Mouse (Mus musculus) retina, postnatal 1 day (tissue): ENCODE measurements around the gene Map3k11.

Experiments used
- DNase-seq: peaks from one replicate; pipeline ENCODE4 v3.0.0-alpha.2; 2012

The Map3k11 gene

GRCm38 (mm10) chr19:5688200-5689087 lies at the start of gene Map3k11, which contains the start of gene Pcnx3:
Map3k11 (plus strand) TSS chr19:5688742.
Pcnx3 (minus strand) TSS chr19:5688908.
- DNase-seq = peak; percentile 99

GRCm38 (mm10) chr19:5640339-5640738 lies 48.2 kb upstream of the Map3k11 start:
- DNase-seq = no peak

GRCm38 (mm10) chr19:5641021-5641420 lies 47.5 kb upstream of the Map3k11 start:
- DNase-seq = no peak

- DNase-seq = no peak
Measured at GRCm38 (mm10) chr19:5641641-5642040, 46.9 kb upstream of the Map3k11 start.

GRCm38 (mm10) chr19:5645280-5645679 lies 43.3 kb upstream of the Map3k11 start:
- DNase-seq = no peak

- no peak for DNase-seq
Measured at GRCm38 (mm10) chr19:5646731-5647330, 41.7 kb upstream of the Map3k11 start.

GRCm38 (mm10) chr19:5647791-5648190 lies 40.8 kb upstream of the Map3k11 start:
- no peak for DNase-seq

- peak; percentile 89 for DNase-seq
Measured at GRCm38 (mm10) chr19:5648401-5649297, 39.9 kb upstream of the Map3k11 start.

GRCm38 (mm10) chr19:5649298-5649741 lies 39.2 kb upstream of the Map3k11 start:
- DNase-seq = no peak

GRCm38 (mm10) chr19:5651502-5652274 lies 36.9 kb upstream of the Map3k11 start:
- DNase-seq = no peak

- no peak for DNase-seq
Measured at GRCm38 (mm10) chr19:5652570-5652969, 36.0 kb upstream of the Map3k11 start.

- DNase-seq = peak; percentile 78
Measured at GRCm38 (mm10) chr19:5653969-5654719, 34.4 kb upstream of the Map3k11 start.

- peak; percentile 43 for DNase-seq
Measured at GRCm38 (mm10) chr19:5654720-5655298, 33.7 kb upstream of the Map3k11 start.

- DNase-seq = no peak
Measured at GRCm38 (mm10) chr19:5660942-5661751, 27.4 kb upstream of the Map3k11 start.

- no peak for DNase-seq
Measured at GRCm38 (mm10) chr19:5662310-5662709, 26.2 kb upstream of the Map3k11 start.

GRCm38 (mm10) chr19:5662981-5663913 lies 25.3 kb upstream of the Map3k11 start, which contains the start of gene Sipa1:
Sipa1 (minus strand) TSS chr19:5663707.
- DNase-seq = peak; percentile 90

- DNase-seq = no peak
Measured at GRCm38 (mm10) chr19:5664669-5665257, 23.8 kb upstream of the Map3k11 start.

GRCm38 (mm10) chr19:5665465-5665864 lies 23.1 kb upstream of the Map3k11 start:
- DNase-seq = no peak
